Mouse (Mus musculus) heart, postnatal 0 days (tissue): ENCODE measurements around the gene Sipa1l3.

ENCODE experiments used
- CTCF ChIP-seq: IDR thresholded peaks from 2 replicates; pipeline ENCODE4 v1.5.1; 2016; ENCODE audit warnings: antibody characterized with exemption, control low read depth, low read depth
- EP300 ChIP-seq: IDR thresholded peaks from 2 replicates; pipeline ENCODE4 v1.6.1; 2016; ENCODE audit warnings: antibody characterized with exemption, low read depth

GRCm38 (mm10) chr7:29433725-29434124, 84.7 kb downstream of the Sipa1l3 start:
- TF ChIP-seq CTCF (no peak), EP300 (no peak)
